Mouse (Mus musculus): Measurements from ENCODE around the gene Slc5a3. TPM values are rescaled to one million over a fixed set of nuclear protein-coding genes. Genes with fewer than 3 reads are reported as not detected.

Gene Slc5a3
- 1 to 10 TPM; 6.4 to 7.4 TPM for polyA plus RNA-seq (2017; shearing (Covaris generic))

GRCm38 (mm10) chr16:92057852-92058643 is at the start of gene Slc5a3, which contains the start of the genes Mrps6 and Gm49711:
Slc5a3 (plus strand) TSS chr16:92058322.
Mrps6 (plus strand) TSS chr16:92058270.
Gm49711 (plus strand) TSS chr16:92058316.

Other genes with a start within 250 kb of the Slc5a3 start
- 100 to 1,000 TPM in 1 of 2 experiments, 10 to 100 TPM in 1; 67.5 to 118 TPM for gene Mrps6, start 52 bp upstream of the Slc5a3 start, polyA plus RNA-seq (2017; shearing (Covaris generic))
- not detected for gene Gm49711, start within 50 bp of the Slc5a3 start, polyA plus RNA-seq (2017; shearing (Covaris generic))
- gene Kcne2, start 234.1 kb downstream of the Slc5a3 start, polyA plus RNA-seq (2017; shearing (Covaris generic)), result under 1 TPM; 0.24 to 0.60 TPM
- 100 to 1,000 TPM; 108 to 116 TPM for gene Smim11, start 243.0 kb downstream of the Slc5a3 start, polyA plus RNA-seq (2017; shearing (Covaris generic))

Measured in inflammation-experienced regulatory T-cells (primary cell).